Mouse (Mus musculus) heart, postnatal 0 days (tissue): ENCODE measurements at regions not wholly inside any gene's neighbourhood (a gene's known extent, or its start where the extent isn't known, plus 50 kb on each side); places are given as distances from the start of the nearest gene placed in this dataset.

ENCODE experiments used
- ATAC-seq: fragments of 200-750 bp; cut with Nextera tagmentation; 2 replicates; pipeline ENCODE4 v1.8.0; 2017; ENCODE audit warnings: low read depth, moderate number of reproducible peaks, moderate library complexity; ENCODE audit not compliant: insufficient read depth
- DNase-seq: peaks from one replicate; pipeline ENCODE4 v3.0.0-alpha.2; 2016; ENCODE audit warnings: low spot score
- H3K27ac ChIP-seq: fragments of 300-500 bp; sonication (generic); 2 replicates; pipeline ENCODE4 v1.5.1; 2014; ENCODE audit warnings: low read depth, mild to moderate bottlenecking
- H3K27me3 ChIP-seq: fragments of 300-500 bp; sonication (generic); 2 replicates; pipeline ENCODE4 v1.6.1; 2014; ENCODE audit warnings: low read length, mixed read lengths; ENCODE audit not compliant: control insufficient read depth, insufficient read depth
- H3K36me3 ChIP-seq: fragments of 300-500 bp; sonication (generic); replicated peaks from 2 replicates; pipeline ENCODE4 v1.6.1; 2014; ENCODE audit warnings: low read length, mixed read lengths; ENCODE audit not compliant: control insufficient read depth, insufficient read depth
- H3K4me1 ChIP-seq: fragments of 300-500 bp; sonication (generic); 2 replicates; pipeline ENCODE4 v1.6.1; 2014; ENCODE audit warnings: antibody characterized with exemption; ENCODE audit not compliant: control insufficient read depth, insufficient read depth
- H3K4me2 ChIP-seq: fragments of 300-500 bp; sonication (generic); 2 replicates; pipeline ENCODE4 v1.6.1; 2014; ENCODE audit warnings: low read depth, mild to moderate bottlenecking, low read length, moderate library complexity
- H3K4me3 ChIP-seq: fragments of 300-500 bp; sonication (generic); 2 replicates; pipeline ENCODE4 v1.5.1; 2014; ENCODE audit warnings: low read depth, low read length
- H3K9ac ChIP-seq: fragments of 300-500 bp; sonication (generic); replicated peaks from 2 replicates; pipeline ENCODE4 v1.6.1; 2014; ENCODE audit warnings: low read depth, low read length, mixed read lengths
- H3K9me3 ChIP-seq: fragments of 300-500 bp; sonication (generic); replicated peaks from 2 replicates; pipeline ENCODE4 v1.6.1; 2016; ENCODE audit warnings: low read length; ENCODE audit not compliant: control insufficient read depth
- CTCF ChIP-seq: IDR thresholded peaks from 2 replicates; pipeline ENCODE4 v1.5.1; 2016; ENCODE audit warnings: antibody characterized with exemption, control low read depth, low read depth
- EP300 ChIP-seq: IDR thresholded peaks from 2 replicates; pipeline ENCODE4 v1.6.1; 2016; ENCODE audit warnings: antibody characterized with exemption, low read depth
- WGBS: fragments of 180-500 bp; shearing (Covaris S2); extraction: QIAGEN DNeasy Blood & Tissue Kit; methylation state at CpG from one replicate; pipeline ENCODE4 v1.1.7; 2014; 5-methylcytosine and 5-hydroxymethylcytosine counted together

DNA sequence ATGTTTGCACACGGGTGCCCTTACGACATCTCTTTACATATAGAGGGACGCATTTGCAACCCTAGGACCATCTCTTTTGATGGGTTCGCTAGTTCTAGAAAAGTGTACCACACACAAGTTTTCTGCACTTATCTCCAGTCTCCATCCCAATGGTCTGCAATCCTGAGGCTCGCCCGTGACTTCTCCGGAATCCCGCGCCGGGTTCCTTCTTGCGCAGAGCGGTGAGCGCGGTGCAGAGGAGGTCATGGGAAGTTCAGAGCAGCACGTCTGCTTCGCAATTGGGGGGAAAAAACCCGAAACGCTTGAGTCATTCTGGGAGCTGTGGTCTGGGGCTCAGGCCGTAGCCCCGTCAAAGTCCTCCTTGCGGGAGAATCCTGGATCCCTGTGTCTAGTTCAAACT, 82.0 kb downstream of the Kcnrg start:
- H3K4me1 ChIP-seq = 0 out of 2 replicates have a peak, but pooled peaks cover 4% of the 10 kb centered on the region
- peak overlapping the region; percentile 48 for H3K4me2 ChIP-seq
- no peaks in the 10 kb centered on the region for H3K9me3 ChIP-seq
- H3K9ac ChIP-seq = no peak overlapping the region
- DNase-seq = no peak
- no peak overlapping the region for H3K27ac ChIP-seq
- H3K36me3 ChIP-seq = no peaks in the 10 kb centered on the region
- H3K27me3 ChIP-seq = peaks cover 35% of the 10 kb centered on the region
- 2% methylated on average over 21 of the region's 21 CpGs for WGBS
- TF ChIP-seq EP300 (no peak), CTCF (no peak)
- peak overlapping the region; percentile 12 for H3K4me3 ChIP-seq
- no peak for ATAC-seq

DNA sequence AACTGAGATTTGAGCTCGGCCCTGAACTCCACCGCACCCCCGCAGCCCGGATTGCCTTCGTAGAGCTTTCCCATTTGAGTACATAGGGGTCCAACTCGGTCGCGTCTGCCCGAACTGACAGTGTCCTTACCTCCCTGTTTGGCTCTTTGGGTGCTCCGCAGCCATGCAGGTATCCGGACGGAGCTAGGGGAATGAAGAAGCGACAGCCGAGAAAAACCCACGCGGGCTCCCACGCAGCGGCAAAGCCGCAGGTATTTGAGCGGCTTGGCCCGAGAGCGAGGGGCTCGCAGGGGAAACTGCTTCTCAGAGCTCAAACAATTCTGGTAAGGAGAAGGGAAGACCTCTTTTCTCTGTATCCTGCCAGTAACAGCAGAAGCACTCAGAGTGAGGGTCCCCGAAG, 82.5 kb downstream of the Kcnrg start:
- ATAC-seq = no peak
- Histone ChIP-seq H3K27ac (no peak overlapping the region), H3K27me3 (peaks cover 35% of the 10 kb centered on the region), H3K9me3 (no peaks in the 10 kb centered on the region), H3K4me3 (peak overlapping the region; percentile 12), H3K4me1 (0 out of 2 replicates have a peak, but pooled peaks cover 3% of the 10 kb centered on the region), H3K4me2 (peak overlapping the region; percentile 48), H3K9ac (no peak overlapping the region), H3K36me3 (no peaks in the 10 kb centered on the region)
- WGBS = 45% methylated on average over 24 of the region's 24 CpGs
- no peak for DNase-seq
- no peak for TF ChIP-seq EP300
- no peak for TF ChIP-seq CTCF

DNA sequence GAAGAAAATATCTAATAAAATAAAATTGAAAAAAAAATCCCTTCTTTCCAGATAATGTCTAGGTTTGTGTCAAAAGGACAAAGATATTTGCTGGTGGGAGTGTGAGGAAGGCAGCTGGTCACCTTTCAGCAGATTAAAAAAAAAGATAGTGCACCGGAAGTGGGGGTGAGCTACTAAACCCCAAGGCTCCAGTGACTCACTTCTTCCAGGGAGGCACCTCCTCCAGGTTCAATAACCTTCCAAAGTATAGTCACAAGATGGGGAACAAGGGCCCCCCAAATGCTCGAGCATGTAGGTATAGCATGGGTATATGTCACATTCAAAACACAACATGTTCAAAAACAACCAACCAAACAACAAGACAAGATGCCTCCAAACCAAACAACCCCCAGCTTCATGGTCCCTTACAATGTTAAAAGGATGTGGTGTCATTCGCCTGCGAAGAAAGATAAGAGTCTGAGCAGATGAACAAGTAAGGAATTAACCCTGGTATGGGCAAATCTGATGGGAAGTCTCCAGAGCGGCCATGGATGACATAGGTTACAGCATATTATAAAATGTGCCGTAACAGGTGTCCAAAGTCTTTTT, 84.6 kb downstream of the Kcnrg start:
- peaks cover 31% of the 10 kb centered on the region for H3K27me3 ChIP-seq
- no peak overlapping the region for H3K4me2 ChIP-seq
- no peak overlapping the region for H3K9ac ChIP-seq
- H3K4me1 ChIP-seq = 0 out of 2 replicates have a peak, but pooled peaks cover 3% of the 10 kb centered on the region
- no peak for DNase-seq
- TF ChIP-seq EP300 = no peak
- no peak for TF ChIP-seq CTCF
- no peaks in the 10 kb centered on the region for H3K36me3 ChIP-seq
- no peaks in the 10 kb centered on the region for H3K9me3 ChIP-seq
- WGBS = 69% methylated on average over 6 of the region's 6 CpGs
- no peak overlapping the region for H3K4me3 ChIP-seq
- ATAC-seq = no peak
- H3K27ac ChIP-seq = no peak overlapping the region

DNA sequence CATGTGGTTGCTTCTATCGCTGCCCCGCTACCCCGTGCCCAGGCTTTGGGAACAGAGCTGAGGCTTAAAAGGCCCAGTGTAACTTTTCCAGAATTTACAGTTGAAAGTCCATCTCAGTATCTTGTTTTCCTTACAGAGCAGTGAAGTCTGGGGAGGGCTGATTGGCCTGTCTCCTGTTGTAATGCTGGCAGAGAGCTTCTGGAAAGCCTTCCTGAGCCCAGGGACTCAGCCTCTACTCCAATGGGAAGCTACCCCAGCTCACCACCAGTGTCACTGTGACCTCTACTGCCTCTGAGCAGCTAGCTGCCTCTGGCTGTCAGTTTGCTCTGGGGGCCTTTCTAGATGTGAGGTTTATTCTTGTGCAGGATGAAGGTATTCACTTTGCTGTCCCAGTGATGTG, 87.5 kb downstream of the Kcnrg start:
- no peak for DNase-seq
- TF ChIP-seq CTCF = no peak
- no peak for TF ChIP-seq EP300
- Histone ChIP-seq H3K9me3 (no peaks in the 10 kb centered on the region), H3K27me3 (peaks cover 17% of the 10 kb centered on the region), H3K4me1 (no peaks in the 10 kb centered on the region), H3K4me2 (no peak overlapping the region), H3K9ac (no peak overlapping the region), H3K4me3 (no peak overlapping the region), H3K27ac (no peak overlapping the region), H3K36me3 (no peaks in the 10 kb centered on the region)
- 97% methylated on average over 3 of the region's 3 CpGs for WGBS
- ATAC-seq = no peak

DNA sequence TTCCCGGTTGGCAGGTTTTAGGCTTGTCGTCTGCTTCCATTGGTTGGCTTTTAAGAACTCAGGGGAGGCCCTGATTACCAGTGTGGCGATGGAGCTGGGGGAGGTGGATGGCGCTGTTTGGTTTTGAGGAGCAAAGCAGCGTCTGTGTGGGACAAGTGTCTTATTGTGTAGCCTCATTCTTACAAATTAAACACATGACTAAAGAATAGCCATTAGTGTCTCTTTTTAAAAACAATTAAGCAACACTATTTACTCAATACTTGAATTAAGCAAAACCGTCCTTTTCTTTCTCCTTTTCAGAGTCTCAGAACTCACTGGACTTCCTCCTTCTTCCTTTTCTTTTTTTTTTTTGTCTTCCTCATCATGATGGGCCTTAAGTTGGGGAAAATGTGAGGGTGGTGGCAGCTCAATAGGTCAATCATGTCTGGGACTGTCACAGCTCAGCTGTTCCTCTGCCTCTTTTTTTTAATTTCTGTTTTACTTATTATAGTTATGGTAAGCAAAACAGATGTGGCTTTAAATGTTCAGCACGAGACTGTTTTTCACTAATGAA, 89.1 kb downstream of the Kcnrg start:
- TF ChIP-seq EP300 = no peak
- no peak for TF ChIP-seq CTCF

More for the DNA sequence above, 89.1 kb downstream of the Kcnrg start:
- no peaks in the 10 kb centered on the region for H3K36me3 ChIP-seq
- H3K9ac ChIP-seq = no peak overlapping the region
- H3K4me3 ChIP-seq = no peak overlapping the region
- DNase-seq = no peak
- no peaks in the 10 kb centered on the region for H3K9me3 ChIP-seq
- H3K27me3 ChIP-seq = peaks cover 1% of the 10 kb centered on the region; the same call in 1 of the 2 replicates
- H3K4me2 ChIP-seq = no peak overlapping the region
- no peak overlapping the region for H3K27ac ChIP-seq
- no peaks in the 10 kb centered on the region for H3K4me1 ChIP-seq
- 79% methylated on average over 7 of the region's 7 CpGs for WGBS
- ATAC-seq = no peak
